Mouse (Mus musculus) MEL (cell line): ENCODE results near the gene Bcap29. TPM values are rescaled to one million over a fixed set of nuclear protein-coding genes. Genes with fewer than 3 reads are reported as not detected.

Source experiments
- DNase-seq: peaks from one replicate; pipeline ENCODE4 v3.0.0; 2011; ENCODE audit warnings: low read depth, low spot score
- H3K27ac ChIP-seq: 2 replicates; pipeline ENCODE4 v1.5.1; 2012; ENCODE audit warnings: low read depth, mild to moderate bottlenecking, control low read depth, low read length, moderate library complexity; ENCODE audit not compliant: control insufficient read depth
- H3K27me3 ChIP-seq, 2 experiments: fragments of 150-350 bp in 1 of 2; sonication (generic) in 1 of 2; 2 replicates each; pipeline ENCODE4 v1.6.1; 2012; ENCODE audit warnings: low read length in 2 of 2, mild to moderate bottlenecking in 2 of 2, improper control_type of control experiment in 1 of 2, moderate library complexity in 1 of 2; ENCODE audit not compliant: insufficient read depth in 2 of 2, control insufficient read depth in 1 of 2
- H3K36me3 ChIP-seq, 2 experiments: 2 replicates each; pipeline ENCODE4 v1.6.1; 2012 to 2014; ENCODE audit warnings: low read length in 2 of 2, improper control_type of control experiment in 1 of 2, inconsistent platforms in 1 of 2, mild to moderate bottlenecking in 1 of 2; ENCODE audit not compliant: insufficient read depth in 2 of 2, control insufficient read depth in 1 of 2
- H3K4me1 ChIP-seq, 2 experiments: fragments of 150-350 bp in 1 of 2; sonication (generic) in 1 of 2; 2 replicates each; pipeline ENCODE4 v1.6.1; 2012; ENCODE audit warnings: low read length in 2 of 2, improper control_type of control experiment in 1 of 2, mild to moderate bottlenecking in 1 of 2; ENCODE audit not compliant: insufficient read depth in 2 of 2, control insufficient read depth in 1 of 2
- H3K4me3 ChIP-seq, 2 experiments: fragments of 150-350 bp in 1 of 2; sonication (generic) in 1 of 2; 2 replicates each; pipeline ENCODE4 v1.5.1; 2012; ENCODE audit warnings: low read depth in 2 of 2, low read length in 2 of 2, mild to moderate bottlenecking in 2 of 2, moderate library complexity in 2 of 2, control low read depth in 1 of 2, improper control_type of control experiment in 1 of 2; ENCODE audit not compliant: control insufficient read depth in 1 of 2, insufficient read depth in 1 of 2
- H3K79me2 ChIP-seq: 2 replicates; pipeline ENCODE4 v1.6.1; 2012; ENCODE audit warnings: mild to moderate bottlenecking, low read length, moderate library complexity; ENCODE audit not compliant: control insufficient read depth, poor library complexity, insufficient read depth
- H3K9ac ChIP-seq: 2 replicates; pipeline ENCODE4 v1.6.1; 2012; ENCODE audit warnings: low read depth, mild to moderate bottlenecking, control low read depth, low read length, moderate library complexity; ENCODE audit not compliant: control insufficient read depth, poor library complexity, severe bottlenecking
- H3K9me3 ChIP-seq: fragments of 150-350 bp; sonication (generic); replicated peaks from 2 replicates; pipeline ENCODE4 v1.6.1; 2012; ENCODE audit warnings: mild to moderate bottlenecking, low read length, improper control_type of control experiment, moderate library complexity; ENCODE audit not compliant: insufficient read depth
- CHD2 ChIP-seq: IDR thresholded peaks from 2 replicates; pipeline ENCODE4 v1.6.1; 2011; ENCODE audit warnings: low read length, improper control_type of control experiment
- CTCF ChIP-seq, 3 experiments: IDR thresholded peaks in 2 of 3; conservative IDR thresholded peaks in 1 of 3; 2 replicates each; pipeline ENCODE4 v1.5.1; 2011 to 2012; ENCODE audit warnings: low read length in 3 of 3, low read depth in 2 of 3, mild to moderate bottlenecking in 2 of 3, improper control_type of control experiment in 1 of 3, inconsistent platforms in 1 of 3, mixed read lengths in 1 of 3, moderate library complexity in 1 of 3; ENCODE audit not compliant: control insufficient read depth in 1 of 3, insufficient read depth in 1 of 3, poor library complexity in 1 of 3, severe bottlenecking in 1 of 3
- ETS1 ChIP-seq: IDR thresholded peaks from 2 replicates; pipeline ENCODE4 v1.6.1; 2012; ENCODE audit warnings: low read depth, mild to moderate bottlenecking, inconsistent platforms, low read length, improper control_type of control experiment, moderate library complexity
- GABPA ChIP-seq: IDR thresholded peaks from 2 replicates; pipeline ENCODE4 v1.6.1; 2012; ENCODE audit warnings: low read depth, mild to moderate bottlenecking, inconsistent platforms, low read length, improper control_type of control experiment, moderate library complexity
- HCFC1 ChIP-seq: IDR thresholded peaks from 2 replicates; pipeline ENCODE4 v1.6.1; 2012; ENCODE audit warnings: low read depth, mild to moderate bottlenecking, inconsistent platforms, low read length, improper control_type of control experiment, moderate library complexity
- JUND ChIP-seq: IDR thresholded peaks from 2 replicates; pipeline ENCODE4 v1.6.1; 2011; ENCODE audit warnings: low read depth, mild to moderate bottlenecking, improper control_type of control experiment, low read length
- MAFK ChIP-seq: IDR thresholded peaks from 2 replicates; pipeline ENCODE4 v1.6.1; 2011; ENCODE audit warnings: low read depth, mild to moderate bottlenecking, low read length, improper control_type of control experiment, borderline replicate concordance
- MAX ChIP-seq: IDR thresholded peaks from 2 replicates; pipeline ENCODE4 v1.6.1; 2011; ENCODE audit warnings: low read length, improper control_type of control experiment
- MEF2A ChIP-seq: IDR thresholded peaks from 2 replicates; pipeline ENCODE4 v1.6.1; 2014; ENCODE audit warnings: low read depth, mild to moderate bottlenecking, inconsistent platforms, low read length, improper control_type of control experiment; ENCODE audit not compliant: poor library complexity, insufficient replicate concordance, severe bottlenecking; ENCODE audit errors: extremely low read depth
- MYB ChIP-seq: IDR thresholded peaks from 2 replicates; pipeline ENCODE4 v1.6.1; 2011; ENCODE audit warnings: mild to moderate bottlenecking, low read depth, low read length, improper control_type of control experiment
- POLR2AphosphoS5 ChIP-seq: IDR thresholded peaks from 2 replicates; pipeline ENCODE4 v1.6.1; 2012; ENCODE audit warnings: low read depth, borderline replicate concordance, mild to moderate bottlenecking, inconsistent platforms, low read length, moderate library complexity, mixed read lengths
- RCOR1 ChIP-seq: IDR thresholded peaks from 2 replicates; pipeline ENCODE4 v1.6.1; 2012; ENCODE audit warnings: low read depth, mild to moderate bottlenecking, inconsistent platforms, low read length, improper control_type of control experiment
- SIN3A ChIP-seq: IDR thresholded peaks from 2 replicates; pipeline ENCODE4 v1.6.1; 2012; ENCODE audit warnings: low read length, improper control_type of control experiment, inconsistent platforms
- TAL1 ChIP-seq: IDR thresholded peaks from 2 replicates; pipeline ENCODE4 v1.6.1; 2012; ENCODE audit warnings: mild to moderate bottlenecking, inconsistent platforms, low read length, moderate library complexity, mixed read lengths
- TCF12 ChIP-seq: IDR thresholded peaks from 2 replicates; pipeline ENCODE4 v1.6.1; 2014; ENCODE audit warnings: low read depth, mild to moderate bottlenecking, inconsistent platforms, low read length, improper control_type of control experiment, moderate library complexity
- USF1 ChIP-seq: IDR thresholded peaks from 2 replicates; pipeline ENCODE4 v1.6.1; 2014; ENCODE audit warnings: low read depth, mild to moderate bottlenecking, inconsistent platforms, low read length, improper control_type of control experiment, moderate library complexity
- ZKSCAN1 ChIP-seq: IDR thresholded peaks from 2 replicates; pipeline ENCODE4 v1.6.1; 2012; ENCODE audit warnings: low read depth, mild to moderate bottlenecking, inconsistent platforms, low read length, improper control_type of control experiment, moderate library complexity
- ZMIZ1 ChIP-seq: IDR thresholded peaks from 2 replicates; pipeline ENCODE4 v1.6.1; 2012; ENCODE audit warnings: low read depth, mild to moderate bottlenecking, inconsistent platforms, low read length, improper control_type of control experiment, moderate library complexity
- ZNF384 ChIP-seq: IDR thresholded peaks from 2 replicates; pipeline ENCODE4 v1.6.1; 2012; ENCODE audit warnings: low read depth, mild to moderate bottlenecking, inconsistent platforms, low read length, improper control_type of control experiment
- polyA plus RNA-seq, 2 experiments: library from polyadenylated mRNA; stranded (reverse) in 1 of 2; unstranded in 1 of 2; fragments of >175 nt in 1 of 2; fragments of >200 nt in 1 of 2; gene quantifications; 2 replicates each; pipeline versions ENCODE4 v1.2.1 to v1.2.4; 2012; ENCODE audit warnings: low replicate concordance in 2 of 2, low read depth in 1 of 2; ENCODE audit not compliant: insufficient read length in 2 of 2, insufficient read depth in 1 of 2, missing spikeins in 1 of 2
- total RNA-seq: library from RNA; depleted of rRNA; stranded (reverse); fragments of 300-350 nt; gene quantifications from 2 replicates; pipeline ENCODE4 v1.2.3, GENCODE M21; 2012

Bcap29 gene
- total and polyA plus RNA-seq, 3 experiments = 34.0 to 63.4 TPM; not detected in 1

GRCm38 (mm10) chr12:31546061-31546460, 88.4 kb downstream of the Bcap29 start:
- H3K9ac ChIP-seq = no peak overlapping the region
- no peaks in the 10 kb centered on the region for H3K36me3 ChIP-seq
- no peak overlapping the region for H3K4me3 ChIP-seq
- no peak for TF ChIP-seq HCFC1
- TF ChIP-seq MYB = no peak
- no peak for TF ChIP-seq MEF2A
- no peak for TF ChIP-seq USF1
- peak; percentile 64 for TF ChIP-seq ETS1
- no peak for TF ChIP-seq SIN3A
- no peak for TF ChIP-seq MAX
- TF ChIP-seq ZNF384 = 0 out of 2 replicates have a peak, but pooled peaks have one; percentile 11
- no peak for TF ChIP-seq POLR2AphosphoS5
- no peak for TF ChIP-seq JUND
- no peak for TF ChIP-seq TAL1
- TF ChIP-seq ZKSCAN1 = no peak
- no peak for TF ChIP-seq TCF12
- peaks cover 4 to 5% of the 10 kb centered on the region in 2 experiments; a peak in 2 of 4 replicates for H3K4me1 ChIP-seq
- no peaks in the 10 kb centered on the region for H3K79me2 ChIP-seq
- H3K9me3 ChIP-seq = no peaks in the 10 kb centered on the region
- no peaks in the 10 kb centered on the region for H3K27me3 ChIP-seq
- H3K27ac ChIP-seq = no peak overlapping the region
- DNase-seq = peak; percentile 41

- DNase-seq = no peak
- Histone ChIP-seq H3K79me2 (no peaks in the 10 kb centered on the region), H3K27ac (no peak overlapping the region), H3K4me3 (no peak overlapping the region), H3K9ac (no peak overlapping the region), H3K27me3 (no peaks in the 10 kb centered on the region), H3K36me3 (no peaks in the 10 kb centered on the region), H3K9me3 (no peaks in the 10 kb centered on the region), H3K4me1 (peaks cover 4 to 5% of the 10 kb centered on the region in 2 experiments; a peak in 2 of 4 replicates)
- no peak for TF ChIP-seq USF1
- TF ChIP-seq MAX = no peak
- no peak for TF ChIP-seq RCOR1
- TF ChIP-seq MEF2A = no peak
- TF ChIP-seq SIN3A = no peak
- no peak for TF ChIP-seq GABPA
- TF ChIP-seq HCFC1 = no peak
- TF ChIP-seq MAFK = no peak
- TF ChIP-seq CHD2 = no peak
- no peak for TF ChIP-seq CTCF (IDR thresholded peaks at IDR 0.05 in 2 of 3, conservative IDR thresholded peaks at IDR 0.05 in 1 of 3; ENCODE audit: control insufficient read depth in 1 of 3, insufficient read depth in 1 of 3, low read depth in 2 of 3, low read length in 3 of 3, poor library complexity in 1 of 3, severe bottlenecking in 1 of 3)
- no peak for TF ChIP-seq POLR2AphosphoS5
- TF ChIP-seq ZMIZ1 = no peak
These were observed 89.2 kb downstream of the Bcap29 start for GRCm38 (mm10) chr12:31545219-31545618.
